Mouse (Mus musculus) adrenal gland, postnatal 14 days (tissue): ENCODE measurements around the gene Cend1. TPM values are rescaled to one million over a fixed set of nuclear protein-coding genes. Genes with fewer than 3 reads are reported as not detected.

ENCODE experiments used
- DNase-seq: peaks from one replicate; pipeline ENCODE4 v3.0.0; 2021; ENCODE audit warnings: mixed read lengths
- long read RNA-seq, 2 experiments: library from polyadenylated mRNA; stranded (forward); transcript quantifications; one replicate each; pipeline ENCODE4 v2.0.0; 2021
- total RNA-seq: library from RNA; stranded (reverse); gene quantifications from 2 replicates; pipeline ENCODE4 v1.2.3, GENCODE M21; 2021

The Cend1 gene
- total RNA-seq, result 1.0 and 3.6 TPM in 2 replicates
- long read RNA-seq, experiment 1, result 0 reads
- long read RNA-seq, experiment 2, partial matches to known transcripts, result 0 of 2 reads
- long read RNA-seq, experiment 2, other reads (novel, unspliced or antisense), result 0 of 2 reads

DNA sequence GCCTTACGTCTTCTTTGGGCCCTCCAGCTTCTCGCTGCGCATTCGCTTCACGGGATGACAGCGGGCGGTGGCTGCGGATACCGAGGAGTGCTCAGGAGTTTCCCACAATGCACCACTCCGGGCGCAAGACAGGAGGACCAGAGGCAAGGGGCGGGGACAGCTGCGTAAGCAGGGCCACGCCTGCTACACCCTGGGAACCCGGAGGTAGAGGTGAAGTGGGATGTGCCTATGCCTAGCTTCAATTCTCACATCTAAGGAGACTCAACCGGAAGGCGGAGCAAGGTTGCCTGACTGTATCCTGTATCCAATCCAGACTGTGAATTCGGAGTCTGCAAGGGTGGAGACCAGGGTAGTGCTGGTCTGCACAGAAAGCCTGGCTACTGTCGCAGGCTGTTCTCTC lies at the start of gene Cend1:
TSS of gene Cend1 (minus strand) at position 182 of the 400 bp plus-strand sequence.
- DNase-seq, result peak; percentile 66

DNA sequence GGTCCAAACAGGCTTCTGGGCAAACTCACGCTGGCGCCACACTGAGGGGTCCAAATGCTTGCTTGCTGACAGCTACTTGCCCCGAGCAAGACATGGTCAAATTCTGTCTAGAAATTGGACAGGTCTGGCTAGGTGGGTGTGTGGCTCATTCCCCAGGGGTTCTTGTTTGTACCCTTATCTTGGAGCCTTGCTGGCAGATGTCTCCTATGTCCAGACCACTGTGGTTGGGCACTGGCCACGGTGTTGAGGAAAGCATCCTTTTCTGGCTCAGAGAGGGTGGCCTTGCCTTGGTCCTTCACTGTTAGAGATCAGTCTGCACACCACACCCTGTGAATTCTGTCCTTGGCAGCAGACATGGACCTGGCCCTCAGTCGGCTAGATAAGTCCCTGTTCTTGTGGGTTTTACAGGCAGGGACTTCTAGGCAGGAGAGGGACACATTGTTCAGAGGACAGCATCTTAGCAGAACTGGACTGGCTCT lies 49.0 kb upstream of the Cend1 start:
- DNase-seq, result peak; percentile 60

GRCm38 (mm10) chr7:141477578-141478269 lies 48.4 kb upstream of the Cend1 start:
- DNase-seq, result no peak

DNA sequence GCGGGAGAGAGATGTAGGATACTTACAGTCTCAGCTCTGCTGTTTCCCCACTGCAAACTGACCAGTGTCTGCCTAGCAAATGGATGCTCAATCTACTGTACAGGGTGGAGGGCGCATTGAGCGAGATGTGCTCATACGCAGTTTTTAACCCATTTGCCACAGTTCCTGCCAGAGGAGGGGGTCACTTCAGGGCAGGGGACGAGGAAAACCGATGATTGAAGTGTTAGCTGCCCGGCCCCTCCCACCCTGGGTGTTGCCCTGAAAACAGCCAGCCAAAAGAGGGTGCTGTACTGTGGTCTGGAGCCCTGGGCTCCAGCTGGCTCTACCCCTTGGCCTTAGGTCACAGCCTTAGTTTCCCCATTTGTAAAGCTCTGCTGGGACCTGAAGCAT lies 47.7 kb upstream of the Cend1 start:
- peak; percentile 53 for DNase-seq

GRCm38 (mm10) chr7:141476226-141476980 lies 47.1 kb upstream of the Cend1 start:
- DNase-seq, result peak; percentile 97

DNA sequence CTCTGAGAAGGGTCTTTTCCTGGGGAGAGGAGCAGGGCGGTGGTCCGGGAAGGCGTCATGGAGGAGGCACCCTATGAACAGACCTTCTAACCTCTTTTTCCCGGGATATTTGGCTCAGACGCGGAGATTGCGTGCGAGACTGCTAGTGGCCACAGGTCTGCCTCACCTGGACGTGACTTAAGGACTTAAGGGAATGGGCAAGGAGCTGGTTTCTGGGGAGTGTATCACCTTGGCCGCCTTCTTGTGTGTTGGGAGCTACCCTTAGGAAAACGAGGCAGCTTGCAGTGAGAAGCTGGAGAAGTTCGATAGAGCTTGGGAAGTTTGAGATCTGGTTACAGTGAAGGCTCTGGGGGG lies 46.5 kb upstream of the Cend1 start:
- no peak for DNase-seq

GRCm38 (mm10) chr7:141475011-141475804 lies 45.9 kb upstream of the Cend1 start, which contains the start of the genes Polr2l and Tspan4:
TSS of gene Polr2l (minus strand) at chr7:141475132.
TSS of gene Tspan4 (plus strand) at chr7:141475240.
- DNase-seq, result peak; percentile 90

- no peak for DNase-seq
These were observed 44.9 kb upstream of the Cend1 start for GRCm38 (mm10) chr7:141474160-141474559.

GRCm38 (mm10) chr7:141472763-141473162 lies 43.5 kb upstream of the Cend1 start:
- no peak for DNase-seq

DNA sequence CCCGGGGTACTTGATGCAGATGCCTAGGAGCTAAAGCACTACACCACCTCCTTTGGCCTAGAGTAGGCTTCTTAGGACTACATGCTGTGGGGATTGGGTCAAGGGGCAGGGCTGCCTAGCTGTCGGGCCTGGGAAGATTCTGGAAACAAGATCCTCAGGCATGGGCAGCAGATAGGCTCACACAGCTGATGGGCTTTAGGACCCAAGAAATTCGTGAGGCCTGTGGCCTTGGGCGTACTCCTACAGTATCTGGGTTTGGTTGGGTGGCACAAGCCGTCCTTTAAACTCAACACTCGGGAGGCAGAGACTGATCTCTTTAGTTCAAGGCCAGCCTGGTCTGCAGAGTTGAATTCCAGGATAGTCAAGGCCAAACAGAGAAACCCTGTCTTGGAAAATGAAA lies 42.9 kb upstream of the Cend1 start:
- peak; percentile 68 for DNase-seq

- DNase-seq, result no peak
These were observed 41.9 kb upstream of the Cend1 start for GRCm38 (mm10) chr7:141471236-141471635.

DNA sequence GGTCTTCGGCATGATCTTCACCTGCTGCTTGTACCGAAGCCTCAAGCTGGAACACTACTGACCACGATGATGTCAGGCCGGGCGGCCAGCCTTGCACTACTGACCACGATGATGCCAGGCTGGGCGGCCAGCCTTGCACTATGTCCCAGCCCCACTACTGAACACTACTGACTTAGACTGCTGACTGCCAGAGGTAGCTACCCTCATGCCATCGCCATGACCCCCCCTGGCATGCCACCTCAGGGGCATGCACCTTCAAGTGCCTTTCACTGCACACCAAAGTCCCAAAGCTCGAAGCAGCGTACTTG lies 41.3 kb upstream of the Cend1 start:
- no peak for DNase-seq

GRCm38 (mm10) chr7:141469901-141470636 lies 40.8 kb upstream of the Cend1 start:
- no peak for DNase-seq

DNA sequence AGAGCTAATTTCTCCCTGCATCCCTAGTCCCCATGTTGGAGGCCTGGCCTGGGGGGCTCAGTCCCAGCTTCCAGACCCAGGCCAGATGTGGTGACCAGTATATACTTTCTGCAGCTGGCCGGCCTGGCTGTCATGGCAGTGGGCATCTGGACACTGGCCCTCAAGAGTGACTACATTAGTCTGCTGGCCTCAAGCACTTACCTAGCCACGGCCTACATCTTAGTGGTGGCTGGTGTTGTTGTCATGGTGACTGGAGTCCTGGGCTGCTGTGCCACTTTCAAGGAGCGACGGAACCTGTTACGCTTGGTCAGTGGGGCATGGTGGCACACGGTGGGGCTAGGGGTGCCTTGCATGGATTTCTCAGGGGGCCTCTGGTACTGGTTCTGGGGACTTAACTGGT lies 40.1 kb upstream of the Cend1 start:
- DNase-seq, result no peak

DNA sequence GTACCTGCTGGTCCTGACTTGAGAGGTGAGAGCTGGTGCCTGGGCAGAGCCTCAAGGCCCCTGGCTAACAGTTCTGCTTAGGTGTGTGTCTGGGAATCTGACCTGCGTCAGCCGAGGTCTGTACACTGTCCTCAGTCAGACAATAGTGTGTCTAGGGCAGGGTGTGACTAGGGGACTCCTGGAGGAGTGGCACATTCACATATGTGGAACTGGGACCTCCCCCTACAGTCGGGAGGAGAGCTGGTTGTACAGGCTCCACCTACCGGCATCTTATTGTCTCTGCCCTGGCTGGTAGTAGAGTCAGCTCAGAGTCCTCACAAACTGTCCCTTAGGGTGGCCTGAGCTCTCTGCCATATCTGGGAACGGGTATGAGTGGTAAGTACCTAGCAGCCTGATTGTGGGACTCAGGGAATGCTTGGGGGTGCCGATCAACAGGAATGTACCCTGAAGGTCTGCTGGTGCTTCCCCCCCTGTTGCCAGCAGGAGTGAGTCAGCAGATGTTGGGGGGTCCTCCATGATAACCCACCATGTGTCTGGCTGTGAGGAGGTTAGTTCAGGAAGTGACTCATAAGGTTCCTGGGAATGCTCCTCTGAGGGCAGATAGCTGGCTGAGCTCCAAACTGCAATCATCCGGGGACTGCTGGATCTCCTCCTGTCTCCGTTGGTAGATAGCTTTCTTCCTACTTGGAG lies 39.4 kb upstream of the Cend1 start:
- DNase-seq, result peak; percentile 88

DNA sequence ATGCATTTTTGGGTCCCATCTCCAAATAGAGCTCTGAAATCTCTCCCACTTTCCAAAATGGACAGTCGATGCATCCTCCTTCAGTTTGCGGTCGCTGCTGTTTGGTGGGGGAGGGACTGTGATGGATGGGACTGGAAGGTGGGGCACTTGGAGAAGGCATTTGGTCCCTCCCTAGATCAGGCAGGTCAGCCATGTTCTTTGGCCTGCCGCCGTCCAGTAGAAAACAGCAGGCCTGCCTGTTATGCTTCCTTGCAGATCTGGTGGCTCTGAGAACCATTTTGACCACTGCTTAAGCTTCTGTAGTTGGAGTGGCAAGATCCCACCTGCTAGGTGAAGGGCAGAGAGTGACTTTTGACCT lies 38.9 kb upstream of the Cend1 start:
- peak; percentile 72 for DNase-seq

DNA sequence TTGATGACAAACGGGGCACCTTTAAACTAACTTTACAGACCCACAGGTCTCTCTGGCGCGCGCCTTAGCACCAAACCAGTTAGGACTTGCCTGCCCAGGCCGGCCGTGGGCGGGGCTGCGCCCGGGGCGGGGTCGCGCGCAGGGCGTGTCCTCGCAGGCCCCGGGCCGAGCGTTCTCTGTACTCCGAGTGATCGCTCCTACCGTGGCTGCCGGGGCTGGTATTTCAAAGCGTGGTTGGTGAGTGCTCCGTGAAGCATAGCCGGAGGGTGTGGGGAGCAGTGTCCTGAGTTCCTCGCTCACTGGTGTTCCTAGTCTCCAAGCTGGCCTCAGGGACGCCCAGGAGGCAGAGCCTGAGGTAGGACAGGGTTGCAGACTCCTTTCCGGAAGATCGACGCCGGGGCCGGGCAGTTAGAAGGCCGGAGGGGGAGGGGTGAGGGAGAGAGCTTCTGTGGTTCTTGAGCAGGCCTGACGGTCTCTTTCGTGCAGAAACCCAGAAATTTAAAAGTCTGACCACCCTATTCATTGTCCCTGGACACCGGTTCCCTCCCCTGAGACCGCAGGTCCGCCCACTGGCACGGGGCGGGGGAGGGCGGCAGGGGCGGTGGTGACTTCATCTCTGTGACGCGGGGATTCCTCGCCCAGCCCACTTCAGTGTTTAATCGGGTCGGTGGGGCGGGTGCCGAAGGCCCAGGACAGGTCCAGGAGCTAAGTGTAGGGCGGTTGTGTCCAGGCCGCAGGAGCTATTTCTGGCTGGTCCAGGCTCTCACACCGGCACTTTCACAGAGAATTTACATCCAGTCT lies 38.1 kb upstream of the Cend1 start, which contains the start of gene Cd151:
TSS of gene Cd151 (plus strand) at position 163 of the 801 bp plus-strand sequence.
- DNase-seq, result peak; percentile 95

DNA sequence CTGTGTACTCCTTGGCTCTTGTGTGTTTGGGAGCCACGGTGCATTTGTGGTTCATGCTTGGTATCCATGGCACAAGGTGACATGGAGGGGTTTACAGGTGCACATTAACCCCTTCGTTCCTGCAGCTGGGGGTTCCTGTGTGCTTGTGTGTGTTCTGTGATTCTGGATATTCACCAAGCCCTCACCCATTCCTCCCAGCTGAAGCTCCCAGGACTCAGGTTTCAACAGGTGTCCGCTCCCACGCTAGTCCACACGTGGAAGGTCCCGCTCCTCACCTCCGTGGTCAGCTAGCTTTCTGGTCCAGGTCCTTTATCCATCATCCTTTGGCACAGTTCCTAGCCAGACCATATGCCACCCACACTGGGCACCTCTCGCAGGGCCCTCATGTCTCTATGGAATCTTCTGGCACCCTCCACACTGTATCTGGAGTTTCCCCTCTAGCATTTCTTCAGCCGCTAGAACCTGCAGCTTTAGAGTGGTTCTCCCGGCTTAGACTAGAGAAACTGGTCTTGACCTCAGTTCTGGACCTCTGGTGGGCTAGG lies 37.4 kb upstream of the Cend1 start:
- no peak for DNase-seq

DNA sequence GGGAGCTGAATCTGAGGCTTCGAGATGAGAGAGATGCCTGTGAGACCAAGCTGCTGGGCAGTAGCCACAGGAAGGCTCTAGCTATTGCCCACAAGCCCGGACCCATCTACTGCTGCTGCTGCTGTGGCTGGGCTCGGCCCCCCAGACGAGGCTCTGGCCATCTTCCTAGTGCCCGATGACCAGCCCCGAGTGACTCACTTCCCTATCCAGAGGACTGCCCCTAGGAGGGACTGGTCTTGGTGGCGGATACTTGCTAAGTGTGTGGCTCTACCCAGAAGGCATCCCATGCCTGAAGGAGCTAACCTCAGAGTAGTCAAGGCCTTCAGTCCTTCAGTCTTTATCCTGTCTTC lies 36.7 kb upstream of the Cend1 start:
- peak; percentile 65 for DNase-seq

GRCm38 (mm10) chr7:141465388-141466044 lies 36.2 kb upstream of the Cend1 start:
- no peak for DNase-seq
